Mouse (Mus musculus) megakaryocyte, embryonic 14.5 days (primary cell): ENCODE data around the gene Edar.

Source experiments
- FLI1 ChIP-seq: IDR thresholded peaks from 2 replicates; pipeline ENCODE4 v1.6.1; 2012; ENCODE audit warnings: low read length, inconsistent platforms, mixed read lengths
- GATA1 ChIP-seq: IDR thresholded peaks from 3 replicates; pipeline ENCODE4 v1.6.1; 2012; ENCODE audit warnings: mixed read lengths, low read length, inconsistent platforms, borderline replicate concordance

DNA sequence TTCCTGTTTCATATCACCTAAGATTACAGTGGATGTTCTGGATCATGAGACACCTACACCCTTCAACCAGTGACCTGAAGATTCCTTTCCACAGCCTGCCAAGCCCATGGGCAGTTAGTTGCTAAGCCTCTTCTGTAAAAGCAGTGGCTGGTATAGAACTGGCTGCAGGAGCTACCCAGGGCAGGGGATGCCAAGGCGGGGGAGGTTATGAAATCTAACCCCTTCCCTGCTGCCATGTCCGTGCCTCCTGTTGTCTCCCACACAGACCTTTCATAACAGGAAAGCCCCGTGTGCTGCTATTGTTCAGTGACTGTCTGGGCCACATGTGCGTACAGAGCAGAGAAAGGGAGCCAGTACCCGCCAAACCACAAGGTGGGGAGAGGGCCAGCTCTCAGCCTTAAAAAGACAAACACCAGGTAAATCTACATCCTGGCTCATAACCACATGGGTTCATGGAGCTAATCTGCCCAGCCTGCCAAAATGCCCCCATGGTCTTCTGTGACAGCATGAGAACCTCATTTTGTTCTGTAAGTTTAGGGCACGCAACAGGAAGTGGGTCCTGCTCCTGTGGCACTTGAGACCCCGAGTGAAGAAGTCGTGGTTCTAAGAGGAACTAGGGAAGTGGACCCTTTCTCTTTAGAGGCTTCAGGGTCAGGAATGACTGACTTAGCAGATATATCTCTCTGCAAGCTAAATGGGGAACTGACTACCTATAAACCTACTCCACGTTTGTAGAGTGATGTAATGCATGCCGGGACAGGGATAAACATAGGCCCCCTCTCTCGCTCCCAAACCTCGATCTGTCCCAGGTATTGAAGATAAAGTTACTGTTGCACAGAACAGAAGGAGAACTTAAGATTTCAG is 50.4 kb downstream of the Edar start:
- TF ChIP-seq GATA1 (no peak), FLI1 (no peak)
